Mouse (Mus musculus): ENCODE measurements around the gene Myo10.

DNA sequence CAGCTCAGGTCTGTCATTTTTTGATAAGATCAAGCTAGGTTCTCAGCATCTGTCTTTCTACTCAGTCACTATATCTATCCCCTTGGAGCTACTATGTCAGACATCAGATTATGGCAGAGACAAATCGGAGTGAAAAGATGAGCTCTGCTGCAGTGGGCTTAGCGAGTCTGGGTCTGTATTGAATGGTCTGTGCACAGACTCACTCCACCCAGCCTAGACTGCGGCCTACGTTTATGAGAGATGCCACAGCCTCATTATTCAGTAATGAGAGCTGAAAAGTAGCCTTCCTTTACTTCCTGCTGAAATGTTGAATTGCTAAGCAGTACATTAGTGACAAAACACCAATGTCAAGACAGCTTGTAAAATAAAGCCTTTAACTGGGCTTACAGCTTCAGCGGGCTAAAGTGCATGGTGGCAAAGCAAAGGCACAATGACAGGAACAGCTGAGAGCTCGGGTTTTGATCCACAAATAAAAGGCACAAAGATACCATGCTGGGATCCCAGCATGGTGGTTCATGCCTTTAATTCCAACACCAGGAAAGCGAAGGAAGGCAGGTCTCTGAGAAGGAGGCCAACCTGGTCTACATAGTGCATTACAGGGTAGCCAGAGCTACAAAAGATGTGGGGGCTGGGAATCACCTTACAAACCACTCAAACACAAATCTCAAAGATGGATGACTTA lies 28.7 kb upstream of the Myo10 start:
- TF ChIP-seq CTCF (IDR thresholded peaks at IDR 0.05; ENCODE audit: extremely low read depth, insufficient read length, insufficient replicate concordance, low read depth, low read length) (no peak), POLR2A (IDR thresholded peaks at IDR 0.05; ENCODE audit: low read depth, low read length) (no peak)

Data from small intestine, adult 2 months (tissue).